Mouse (Mus musculus) thymus, postnatal 4 days (tissue): Measurements from ENCODE around the gene Tmem131.
"Not testable (repeated sequence)": the region's sequence is repeated elsewhere in the genome, so short reads cannot be mapped to it uniquely, and the experiment has no call there.

Experiments used
- DNase-seq: peaks from one replicate; pipeline ENCODE4 v3.0.0; 2021

The Tmem131 gene

GRCm38 (mm10) chr1:36915200-36915580 lies 28.3 kb downstream of the Tmem131 start:
- DNase-seq = no peak

GRCm38 (mm10) chr1:36914455-36915199 lies 28.8 kb downstream of the Tmem131 start:
- DNase-seq = no peak

- DNase-seq = no peak
Measured at GRCm38 (mm10) chr1:36913806-36914205, 29.7 kb downstream of the Tmem131 start.

GRCm38 (mm10) chr1:36912239-36912638 lies 31.2 kb downstream of the Tmem131 start:
- DNase-seq = no peak

- DNase-seq = no peak
Measured at GRCm38 (mm10) chr1:36911603-36912002, 31.9 kb downstream of the Tmem131 start.

- no peak for DNase-seq
Measured at GRCm38 (mm10) chr1:36910397-36910796, 33.1 kb downstream of the Tmem131 start.

- DNase-seq = not testable (repeated sequence)
Measured at GRCm38 (mm10) chr1:36909965-36910364, 33.5 kb downstream of the Tmem131 start.

- no peak for DNase-seq
Measured at GRCm38 (mm10) chr1:36905216-36905615, 38.2 kb downstream of the Tmem131 start.

- DNase-seq = no peak
Measured at GRCm38 (mm10) chr1:36904489-36904888, 39.0 kb downstream of the Tmem131 start.

- no peak for DNase-seq
Measured at GRCm38 (mm10) chr1:36904084-36904451, 39.4 kb downstream of the Tmem131 start.

- no peak for DNase-seq
Measured at GRCm38 (mm10) chr1:36903376-36904083, 39.9 kb downstream of the Tmem131 start.

GRCm38 (mm10) chr1:36902533-36903315 lies 40.7 kb downstream of the Tmem131 start:
- DNase-seq = no peak

- DNase-seq = no peak
Measured at GRCm38 (mm10) chr1:36899622-36900021, 43.8 kb downstream of the Tmem131 start.

GRCm38 (mm10) chr1:36896423-36896822 lies 47.0 kb downstream of the Tmem131 start:
- DNase-seq = no peak

GRCm38 (mm10) chr1:36895452-36895851 lies 48.0 kb downstream of the Tmem131 start:
- DNase-seq = no peak

GRCm38 (mm10) chr1:36894136-36894535 lies 49.3 kb downstream of the Tmem131 start:
- DNase-seq = no peak

GRCm38 (mm10) chr1:36893720-36894119 lies 49.7 kb downstream of the Tmem131 start:
- not testable (repeated sequence) for DNase-seq

GRCm38 (mm10) chr1:36893146-36893545 lies 50.3 kb downstream of the Tmem131 start:
- no peak for DNase-seq

GRCm38 (mm10) chr1:36892461-36892860 lies 51.0 kb downstream of the Tmem131 start:
- DNase-seq = no peak

- DNase-seq = no peak
Measured at GRCm38 (mm10) chr1:36889016-36889415, 54.5 kb downstream of the Tmem131 start.

- no peak for DNase-seq
Measured at GRCm38 (mm10) chr1:36887172-36887571, 56.3 kb downstream of the Tmem131 start.

- no peak for DNase-seq
Measured at GRCm38 (mm10) chr1:36886489-36886888, 57.0 kb downstream of the Tmem131 start.

- no peak for DNase-seq
Measured at GRCm38 (mm10) chr1:36884536-36884935, 58.9 kb downstream of the Tmem131 start.

GRCm38 (mm10) chr1:36883805-36884204 lies 59.7 kb downstream of the Tmem131 start:
- DNase-seq = no peak
